In genomic region chr6:137752275-137752655, GRCm38 (mm10) we compare ENCODE assay signal across 23 mouse cellular contexts. TPM values are rescaled to one million over a fixed set of nuclear protein-coding genes. Genes with fewer than 3 reads are reported as not detected.
DNase-seq lines count a peak whose midpoint lies in the region; ATAC-seq and TF ChIP-seq lines count a peak whose summit lies in the region.
"Had no signal": no experiment of that assay in that cellular context is flagged by ENCODE, and none has a peak within 500 bp of the region (broad histone marks: within the 10 kb centered on the region; RNA-seq: fewer than 3 reads in every experiment).

No protein-coding gene starts in this region.

- no peak for ATAC-seq in forebrain, postnatal 0 days
- no peak for ATAC-seq in kidney, embryonic 16.5 days (ENCODE audit: low FRiP score, low TSS enrichment)
- ATAC-seq in midbrain, embryonic 11.5 days (ENCODE audit: low FRiP score) = no peak
- no peak for ATAC-seq in midbrain, embryonic 13.5 days
- ATAC-seq: CD4-positive, CD25-positive, alpha-beta regulatory T cell, adult 4 months; forebrain, embryonic 16.5 days had no signal

- no peak overlapping the region for H3K27ac ChIP-seq in forebrain, embryonic 10.5 days
- H3K27ac ChIP-seq in forebrain, postnatal 0 days (ENCODE audit: low read depth, low read length) = no peak overlapping the region
- H3K27ac ChIP-seq in kidney, embryonic 16.5 days (ENCODE audit: low read length) = peak overlapping the region; percentile 56; the same call in 1 of the 2 replicates
- no peak overlapping the region for H3K27ac ChIP-seq in midbrain, embryonic 11.5 days (ENCODE audit: low read depth, low read length)
- no peak overlapping the region for H3K27ac ChIP-seq in midbrain, embryonic 13.5 days
- peak overlapping the region; percentile 96 for H3K27ac ChIP-seq in small intestine, adult 2 months (ENCODE audit: insufficient read depth, low read depth, low read length)
- H3K27ac ChIP-seq: embryonic facial prominence, embryonic 12.5 days; forebrain, embryonic 12.5 days; gastrocnemius, adult 2 months; hindbrain, embryonic 10.5 days; hindbrain, embryonic 14.5 days had no signal

- no peak overlapping the region for H3K4me2 ChIP-seq in forebrain, postnatal 0 days (ENCODE audit: low read depth)
- H3K4me2 ChIP-seq in kidney, embryonic 16.5 days (replicated peaks; ENCODE audit: low read depth, low read length) = no peak overlapping the region
- no peak overlapping the region for H3K4me2 ChIP-seq in midbrain, embryonic 11.5 days
- no peak overlapping the region for H3K4me2 ChIP-seq in midbrain, embryonic 13.5 days (replicated peaks)
- H3K4me2 ChIP-seq: embryonic facial prominence, embryonic 12.5 days; forebrain, embryonic 12.5 days; heart, embryonic 12.5 days; hindbrain, embryonic 14.5 days had no signal

- H3K4me3 ChIP-seq in forebrain, embryonic 10.5 days = no peak overlapping the region
- no peak overlapping the region for H3K4me3 ChIP-seq in forebrain, postnatal 0 days (ENCODE audit: low read depth, low read length)
- no peak overlapping the region for H3K4me3 ChIP-seq in kidney, embryonic 16.5 days (ENCODE audit: low read length)
- H3K4me3 ChIP-seq in midbrain, embryonic 11.5 days (ENCODE audit: low read depth, low read length) = no peak overlapping the region
- no peak overlapping the region for H3K4me3 ChIP-seq in midbrain, embryonic 13.5 days (replicated peaks)
- no peak overlapping the region for H3K4me3 ChIP-seq in small intestine, adult 2 months (ENCODE audit: low read depth, low read length)
- H3K4me3 ChIP-seq: embryonic facial prominence, embryonic 12.5 days; forebrain, embryonic 12.5 days; gastrocnemius, adult 2 months; heart, embryonic 12.5 days; hindbrain, embryonic 10.5 days had no signal

- peaks cover 15% of the 10 kb centered on the region for H3K4me1 ChIP-seq in forebrain, embryonic 10.5 days
- 0 out of 2 replicates have a peak, but pooled peaks cover 6% of the 10 kb centered on the region for H3K4me1 ChIP-seq in forebrain, postnatal 0 days (ENCODE audit: insufficient read depth)
- H3K4me1 ChIP-seq in kidney, embryonic 16.5 days (ENCODE audit: insufficient read depth, low read length) = peaks cover 8% of the 10 kb centered on the region
- H3K4me1 ChIP-seq in midbrain, embryonic 11.5 days (ENCODE audit: control insufficient read depth, insufficient read depth, low read length) = peaks cover 4% of the 10 kb centered on the region
- H3K4me1 ChIP-seq in midbrain, embryonic 13.5 days (replicated peaks) = peaks cover 12% of the 10 kb centered on the region; the same call in 1 of the 2 replicates
- H3K4me1 ChIP-seq in small intestine, adult 2 months (ENCODE audit: control insufficient read depth, insufficient read depth, insufficient read length, low read length) = peaks cover 11% of the 10 kb centered on the region

- 89% methylated on average over 4 of the region's 4 CpGs for WGBS in forebrain, embryonic 10.5 days
- 85% methylated on average over 4 of the region's 4 CpGs for WGBS in forebrain, postnatal 0 days
- 86% methylated on average over 4 of the region's 4 CpGs for WGBS in kidney, embryonic 16.5 days
- WGBS in midbrain, embryonic 11.5 days = 90% methylated on average over 4 of the region's 4 CpGs
- 90% methylated on average over 4 of the region's 4 CpGs for WGBS in midbrain, embryonic 13.5 days
- 39% methylated on average over 4 of the region's 4 CpGs for WGBS in small intestine, adult 2 months

- peak; percentile 13 for DNase-seq in forebrain, embryonic 10.5 days (ENCODE audit: extremely low spot score, low spot score)
- DNase-seq in forebrain, postnatal 0 days = no peak
- no peak for DNase-seq in kidney, adult 8-10 months
- peak; percentile 59 for DNase-seq in midbrain, embryonic 11.5 days (ENCODE audit: low spot score, missing footprints)
- no peak for DNase-seq in urinary bladder, postnatal 10 days (ENCODE audit: low spot score)
- DNase-seq: adrenal gland, postnatal 10 days; B cell, adult 2 months; cerebellum, adult 11 months; cerebellum, adult 9-10 months; cerebellum, postnatal 25 days; gastrocnemius, adult 2 months; gastrocnemius, postnatal 25 days had no signal

- H3K9me3 ChIP-seq in forebrain, embryonic 10.5 days = no peaks in the 10 kb centered on the region
- H3K9me3 ChIP-seq in forebrain, postnatal 0 days (ENCODE audit: low read length) = no peaks in the 10 kb centered on the region
- no peaks in the 10 kb centered on the region for H3K9me3 ChIP-seq in kidney, embryonic 16.5 days (ENCODE audit: low read length)
- H3K9me3 ChIP-seq in midbrain, embryonic 11.5 days (ENCODE audit: control insufficient read depth, low read length) = no peaks in the 10 kb centered on the region
- no peaks in the 10 kb centered on the region for H3K9me3 ChIP-seq in midbrain, embryonic 13.5 days
- H3K9me3 ChIP-seq: embryonic facial prominence, embryonic 12.5 days; forebrain, embryonic 12.5 days; G1E; heart, embryonic 12.5 days; hindbrain, embryonic 10.5 days had no signal

- no peak for TF ChIP-seq CTCF in forebrain, postnatal 0 days (IDR thresholded peaks at IDR 0.05; ENCODE audit: low read depth)
- TF ChIP-seq CTCF in small intestine, adult 2 months (IDR thresholded peaks at IDR 0.05; ENCODE audit: extremely low read depth, insufficient read length, insufficient replicate concordance, low read depth, low read length) = no peak

- H3K36me3 ChIP-seq in forebrain, embryonic 10.5 days (replicated peaks) = peaks cover 55% of the 10 kb centered on the region
- H3K36me3 ChIP-seq in forebrain, postnatal 0 days (ENCODE audit: insufficient read depth) = peaks cover 36% of the 10 kb centered on the region
- peaks cover 40% of the 10 kb centered on the region for H3K36me3 ChIP-seq in kidney, embryonic 16.5 days (ENCODE audit: insufficient read depth, low read length)
- H3K36me3 ChIP-seq in midbrain, embryonic 11.5 days (ENCODE audit: control insufficient read depth, insufficient read depth, low read length) = peaks cover 10% of the 10 kb centered on the region; the same call in 1 of the 2 replicates
- peaks cover 43% of the 10 kb centered on the region for H3K36me3 ChIP-seq in midbrain, embryonic 13.5 days
- peaks cover 22% of the 10 kb centered on the region for H3K36me3 ChIP-seq in small intestine, adult 2 months (ENCODE audit: control insufficient read depth, insufficient read depth, low read length)

- H3K27me3 ChIP-seq in forebrain, embryonic 10.5 days (ENCODE audit: poor library complexity, severe bottlenecking) = no peaks in the 10 kb centered on the region
- no peaks in the 10 kb centered on the region for H3K27me3 ChIP-seq in forebrain, postnatal 0 days (ENCODE audit: insufficient read depth, low read length)
- no peaks in the 10 kb centered on the region for H3K27me3 ChIP-seq in kidney, embryonic 16.5 days (ENCODE audit: insufficient read depth, low read length)
- no peaks in the 10 kb centered on the region for H3K27me3 ChIP-seq in midbrain, embryonic 11.5 days (ENCODE audit: control insufficient read depth, insufficient read depth, low read length)
- no peaks in the 10 kb centered on the region for H3K27me3 ChIP-seq in midbrain, embryonic 13.5 days
- no peaks in the 10 kb centered on the region for H3K27me3 ChIP-seq in small intestine, adult 2 months (ENCODE audit: control insufficient read depth, insufficient read depth, low read length)
- H3K27me3 ChIP-seq: embryonic facial prominence, embryonic 12.5 days; forebrain, embryonic 12.5 days; heart, embryonic 12.5 days had no signal

- no peak for TF ChIP-seq POLR2A in small intestine, adult 2 months (IDR thresholded peaks at IDR 0.05; ENCODE audit: low read depth, low read length)

- H3K9ac ChIP-seq in forebrain, postnatal 0 days = no peak overlapping the region
- H3K9ac ChIP-seq in kidney, embryonic 16.5 days (replicated peaks; ENCODE audit: low read length) = no peak overlapping the region
- no peak overlapping the region for H3K9ac ChIP-seq in midbrain, embryonic 11.5 days (ENCODE audit: low read length)
- H3K9ac ChIP-seq in midbrain, embryonic 13.5 days (replicated peaks) = no peak overlapping the region
- H3K9ac ChIP-seq: embryonic facial prominence, embryonic 12.5 days; forebrain, embryonic 12.5 days; heart, embryonic 12.5 days; hindbrain, embryonic 14.5 days had no signal

RNA-seq across cellular contexts. Expression of gene Dera, which starts 2.1 kb away (rescaled TPM):
- 67.2 and 69.5 TPM in 2 replicates for polyA plus RNA-seq in forebrain, embryonic 10.5 days (2016; fragmentation: Nextera tagmentation; extraction: Ambion mirVana)
- 5.0 and 9.1 TPM in 2 replicates for total RNA-seq in forebrain, postnatal 0 days (2014; rRNA removed)
- 10.6 and 11.0 TPM in 2 replicates for polyA plus RNA-seq in forebrain, postnatal 0 days (2015; fragmentation: Nextera tagmentation; extraction: Ambion mirVana)
- 76.2 and 79.0 TPM in 2 replicates for polyA plus RNA-seq in kidney, embryonic 16.5 days (2015; fragmentation: Nextera tagmentation; extraction: Ambion mirVana)
- polyA plus RNA-seq in midbrain, embryonic 11.5 days (2014; fragmentation: Nextera tagmentation; extraction: Ambion mirVana) = 59.9 and 64.0 TPM in 2 replicates
- polyA plus RNA-seq in midbrain, embryonic 13.5 days (2015; fragmentation: Nextera tagmentation; extraction: Ambion mirVana) = 19.1 and 19.7 TPM in 2 replicates
- 11.8 and 23.9 TPM in 2 replicates for polyA plus RNA-seq in small intestine, adult 2 months (2012; rRNA removed)

RNA-seq across cellular contexts. Expression of gene Strap, which starts 17.4 kb away (rescaled TPM):
- 240 and 241 TPM in 2 replicates for polyA plus RNA-seq in forebrain, embryonic 10.5 days (2016; fragmentation: Nextera tagmentation; extraction: Ambion mirVana)
- total RNA-seq in forebrain, postnatal 0 days (2014; rRNA removed) = 126 and 132 TPM in 2 replicates
- 190 and 204 TPM in 2 replicates for polyA plus RNA-seq in forebrain, postnatal 0 days (2015; fragmentation: Nextera tagmentation; extraction: Ambion mirVana)
- 162 and 164 TPM in 2 replicates for polyA plus RNA-seq in kidney, embryonic 16.5 days (2015; fragmentation: Nextera tagmentation; extraction: Ambion mirVana)
- polyA plus RNA-seq in midbrain, embryonic 11.5 days (2014; fragmentation: Nextera tagmentation; extraction: Ambion mirVana) = 259 and 280 TPM in 2 replicates
- 172 and 189 TPM in 2 replicates for polyA plus RNA-seq in midbrain, embryonic 13.5 days (2015; fragmentation: Nextera tagmentation; extraction: Ambion mirVana)
- polyA plus RNA-seq in small intestine, adult 2 months (2012; rRNA removed) = 18.0 and 33.9 TPM in 2 replicates

Comparison
In these comparisons a context has a peak if more than half of its experiments do, and no peak if none do; other contexts are left out.
1. DNase-seq: peak in forebrain, embryonic 10.5 days (single experiment) and midbrain, embryonic 11.5 days (single experiment); none in forebrain, postnatal 0 days (single experiment), kidney, adult 8-10 months (0 of 2) and urinary bladder, postnatal 10 days (single experiment).
2. H3K27ac ChIP-seq: peak in kidney, embryonic 16.5 days (single experiment) and small intestine, adult 2 months (single experiment); none in forebrain, embryonic 10.5 days (single experiment), forebrain, postnatal 0 days (single experiment), midbrain, embryonic 11.5 days (single experiment) and midbrain, embryonic 13.5 days (single experiment).